Mouse (Mus musculus) adrenal gland, adult (tissue): ENCODE results near the gene Cpsf7.
"Not testable (repeated sequence)": the region's sequence is repeated elsewhere in the genome, so short reads cannot be mapped to it uniquely, and the experiment has no call there.

Source experiments
- DNase-seq, 2 experiments: peaks; one replicate each; pipeline ENCODE4 v3.0.0; 2022 to 2023; ENCODE audit warnings: low spot score in 1 of 2; ENCODE audit not compliant: inconsistent age in 2 of 2

Cpsf7 gene

GRCm38 (mm10) chr19:10557837-10558375 lies 32.8 kb downstream of the Cpsf7 start:
- not testable (repeated sequence) for DNase-seq

GRCm38 (mm10) chr19:10560108-10560507 lies 35.0 kb downstream of the Cpsf7 start:
- peak in 1 of 2 experiments; percentile 68 for DNase-seq

DNA sequence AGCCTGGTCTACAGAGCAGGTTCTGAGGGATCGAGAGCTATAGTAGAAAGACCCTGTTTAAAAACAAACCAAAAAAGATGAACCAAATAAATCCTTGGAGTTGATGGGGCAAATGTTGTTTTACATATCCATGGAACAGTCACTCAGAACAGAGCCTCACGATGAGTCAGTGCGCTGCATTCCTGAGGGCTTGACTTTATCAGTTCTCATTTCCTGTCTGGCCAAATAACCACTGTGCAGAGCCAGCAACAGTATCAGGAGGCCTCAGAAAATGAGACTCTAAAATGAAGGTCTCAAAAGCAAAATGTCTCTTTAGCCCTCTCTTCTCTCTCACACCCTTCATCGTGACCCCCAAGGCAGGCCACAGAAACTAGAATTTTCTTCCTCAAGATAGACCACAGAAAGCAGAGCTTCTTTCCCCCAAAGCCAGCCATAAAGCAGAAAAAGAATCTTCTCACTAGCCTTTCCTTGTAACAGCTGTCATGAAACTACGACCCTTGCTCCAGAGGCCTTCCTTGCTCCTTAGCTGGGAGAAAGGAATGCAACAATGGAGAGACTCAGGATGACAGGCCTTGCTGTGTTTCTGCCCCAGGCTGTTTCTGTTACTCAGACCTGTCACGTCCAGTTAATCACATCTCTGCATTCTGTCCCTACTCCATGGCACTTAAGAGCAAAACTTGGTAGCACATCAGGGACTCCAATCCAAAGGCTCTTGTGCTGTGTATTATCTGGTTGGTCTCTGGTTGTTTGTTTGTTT lies 36.7 kb downstream of the Cpsf7 start:
- peak; percentile 62 to 81 for DNase-seq

DNA sequence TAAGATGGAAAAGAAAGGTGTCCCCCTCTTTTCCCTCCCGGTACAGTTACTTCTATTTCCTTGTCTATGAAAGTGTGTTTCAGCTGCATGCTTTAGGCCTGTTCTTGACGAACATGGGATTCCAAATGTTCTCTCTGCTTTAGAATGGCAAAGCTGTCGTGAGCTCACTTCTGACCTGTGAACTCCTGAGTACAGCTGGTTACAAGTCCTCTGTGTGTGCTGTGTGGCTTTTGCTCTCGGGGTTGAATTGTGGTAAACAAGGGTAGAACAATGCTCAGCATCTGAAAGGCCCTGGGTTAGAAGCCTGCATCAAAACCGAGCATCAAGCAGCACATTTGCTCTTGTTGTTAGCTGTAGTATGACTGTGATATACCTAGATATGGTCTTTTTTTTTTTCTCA lies 37.3 kb downstream of the Cpsf7 start:
- DNase-seq: no peak

DNA sequence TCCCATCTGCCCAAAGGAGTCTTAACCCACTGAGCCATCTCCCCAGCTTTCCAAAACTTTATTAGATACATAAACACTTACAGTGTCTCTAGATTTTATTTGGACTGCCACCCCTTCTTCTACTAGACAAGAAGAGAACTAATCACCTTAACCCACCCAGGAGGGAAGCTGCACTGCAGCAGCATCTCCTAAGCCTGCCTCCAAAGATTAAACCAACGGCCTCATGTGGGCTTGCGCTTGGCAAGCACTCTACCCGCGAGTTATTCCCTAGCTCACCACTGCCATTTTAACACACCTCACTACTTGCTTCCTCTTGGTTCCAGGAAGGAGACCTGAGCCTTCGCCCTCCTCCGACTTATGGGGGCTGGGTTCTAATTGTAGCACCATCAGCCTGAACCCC lies 39.2 kb downstream of the Cpsf7 start:
- no peak for DNase-seq

DNA sequence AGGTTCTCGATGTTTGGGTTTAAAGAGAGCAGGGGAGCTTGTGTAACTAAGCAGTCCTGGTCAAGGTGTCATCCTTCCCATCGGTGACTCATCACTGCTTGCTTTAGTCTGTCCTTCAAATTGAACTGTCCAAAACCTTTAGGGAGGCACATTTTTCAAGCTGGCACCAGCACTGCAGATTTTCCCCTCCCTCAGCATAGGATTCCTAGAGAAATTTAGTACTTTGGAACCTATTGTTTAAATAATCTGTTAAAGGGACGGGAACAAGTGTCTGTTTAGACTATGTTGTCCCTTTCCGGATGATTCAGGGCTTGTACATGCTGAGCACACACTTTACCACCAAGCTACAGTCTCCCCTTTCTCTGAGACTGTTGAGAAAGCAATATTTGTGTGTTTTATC lies 40.2 kb downstream of the Cpsf7 start:
- peak; percentile 56 to 85 for DNase-seq

DNA sequence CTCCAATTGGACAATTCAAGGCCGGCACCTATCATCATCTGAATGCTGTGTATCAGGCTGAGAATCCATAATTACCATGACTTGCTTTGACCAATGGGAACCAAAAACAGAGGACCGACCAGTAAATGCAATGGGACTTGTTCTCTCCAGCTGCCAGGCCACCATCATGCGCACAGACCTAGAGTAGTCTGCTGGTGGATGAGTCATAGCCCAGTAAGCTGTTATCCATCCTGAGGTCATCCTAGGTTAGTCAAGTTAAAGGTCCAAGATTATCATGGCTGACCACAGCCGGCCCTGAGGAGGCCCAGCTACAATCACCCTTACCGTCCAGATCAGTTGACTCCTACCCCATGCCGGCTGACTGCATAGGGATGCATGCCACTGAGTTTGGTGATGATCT lies 44.6 kb downstream of the Cpsf7 start:
- DNase-seq: no peak

DNA sequence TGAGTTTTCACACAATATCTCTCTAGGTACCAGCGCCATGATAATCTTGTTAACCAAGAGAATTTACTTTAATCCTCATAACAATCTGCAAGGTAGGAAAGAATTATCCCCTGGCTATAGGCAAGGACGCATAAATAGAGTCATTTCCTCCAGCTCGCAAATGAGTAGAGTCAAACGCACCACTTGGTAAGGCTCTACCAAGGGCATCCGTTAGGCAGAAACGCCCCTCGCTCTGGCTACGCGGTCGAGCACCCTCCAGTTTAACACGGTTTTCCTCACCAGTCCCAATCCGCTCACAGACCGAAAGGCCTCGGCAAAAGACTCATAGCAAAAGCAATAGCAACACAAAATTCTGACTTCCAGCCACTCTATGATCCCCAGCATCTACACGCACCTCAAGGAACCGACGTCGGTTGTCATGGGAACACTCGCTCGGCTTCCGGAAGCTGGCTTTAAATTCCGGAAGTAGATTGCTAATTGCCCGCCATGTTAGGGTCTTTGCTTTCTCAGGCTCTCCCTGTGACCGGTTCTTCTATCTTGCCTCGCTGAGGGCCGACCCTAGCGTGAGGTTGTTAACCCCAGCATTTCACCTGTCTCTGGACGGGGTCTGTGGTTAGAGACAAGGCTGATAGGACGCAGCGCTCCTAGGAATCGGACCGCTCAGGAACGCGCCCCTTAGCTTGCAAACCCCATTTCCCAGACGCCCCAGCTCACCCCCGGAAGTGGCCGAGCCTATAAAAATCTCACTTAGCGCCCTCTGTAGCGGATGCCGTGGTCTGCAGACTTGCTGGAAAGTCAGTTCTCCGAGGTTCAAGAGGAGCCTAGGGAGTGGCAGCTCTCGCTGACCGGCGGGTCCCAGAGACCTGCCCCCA lies 51.9 kb downstream of the Cpsf7 start, which contains the start of the genes Cyb561a3 and Tmem138:
Cyb561a3 (plus strand) TSS at position 483 of the 872 bp plus-strand sequence.
Tmem138 (minus strand) TSS at position 673 of the 872 bp plus-strand sequence.
- DNase-seq: peak; percentile 93 to 98

DNA sequence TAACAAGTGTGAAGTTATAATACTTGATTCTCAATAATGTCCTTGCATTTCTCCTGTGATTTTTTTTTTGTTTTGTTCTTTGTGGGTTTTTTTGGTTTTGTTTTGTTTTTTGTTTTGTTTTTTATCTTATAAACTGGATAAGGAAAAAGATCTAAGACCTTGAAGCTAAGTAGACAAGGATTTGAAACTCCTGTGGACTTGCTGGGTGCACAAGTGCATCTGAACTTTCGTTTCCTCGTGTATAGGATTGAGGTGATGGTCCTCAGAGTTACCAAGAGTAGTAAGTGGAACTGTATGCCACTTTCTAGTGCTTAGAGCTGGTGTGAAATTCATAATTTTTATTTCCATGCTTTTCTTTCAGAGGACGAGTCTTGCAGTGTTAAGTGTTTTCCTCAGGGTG lies 55.0 kb downstream of the Cpsf7 start:
- no peak for DNase-seq

GRCm38 (mm10) chr19:10580761-10581160 lies 55.7 kb downstream of the Cpsf7 start:
- DNase-seq: no peak

- no peak for DNase-seq
Observed at GRCm38 (mm10) chr19:10581984-10582383, 56.9 kb downstream of the Cpsf7 start.

- no peak for DNase-seq
Observed at GRCm38 (mm10) chr19:10583550-10584146, 58.6 kb downstream of the Cpsf7 start.

- no peak for DNase-seq
Observed at GRCm38 (mm10) chr19:10585112-10585511, 60.0 kb downstream of the Cpsf7 start.

DNA sequence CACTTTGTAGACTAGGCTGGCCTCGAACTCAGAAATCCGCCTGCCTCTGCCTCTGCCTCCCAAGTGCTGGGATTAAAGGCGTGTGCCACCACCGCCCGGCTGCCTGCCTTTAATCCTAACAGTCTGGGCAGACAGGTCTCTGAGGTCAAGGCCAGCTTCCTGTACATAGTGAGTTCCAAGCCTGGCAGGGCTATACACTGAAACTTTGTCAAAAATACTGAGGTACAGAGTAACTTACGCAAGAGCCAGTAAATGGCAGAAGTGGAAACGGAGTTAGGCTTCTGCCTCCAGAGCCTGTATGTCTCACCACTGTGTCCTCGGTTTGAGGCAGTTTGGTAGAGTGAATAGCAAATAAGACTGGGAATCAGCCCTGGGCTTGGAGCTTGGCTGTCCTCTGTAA lies 62.2 kb downstream of the Cpsf7 start:
- DNase-seq: no peak

DNA sequence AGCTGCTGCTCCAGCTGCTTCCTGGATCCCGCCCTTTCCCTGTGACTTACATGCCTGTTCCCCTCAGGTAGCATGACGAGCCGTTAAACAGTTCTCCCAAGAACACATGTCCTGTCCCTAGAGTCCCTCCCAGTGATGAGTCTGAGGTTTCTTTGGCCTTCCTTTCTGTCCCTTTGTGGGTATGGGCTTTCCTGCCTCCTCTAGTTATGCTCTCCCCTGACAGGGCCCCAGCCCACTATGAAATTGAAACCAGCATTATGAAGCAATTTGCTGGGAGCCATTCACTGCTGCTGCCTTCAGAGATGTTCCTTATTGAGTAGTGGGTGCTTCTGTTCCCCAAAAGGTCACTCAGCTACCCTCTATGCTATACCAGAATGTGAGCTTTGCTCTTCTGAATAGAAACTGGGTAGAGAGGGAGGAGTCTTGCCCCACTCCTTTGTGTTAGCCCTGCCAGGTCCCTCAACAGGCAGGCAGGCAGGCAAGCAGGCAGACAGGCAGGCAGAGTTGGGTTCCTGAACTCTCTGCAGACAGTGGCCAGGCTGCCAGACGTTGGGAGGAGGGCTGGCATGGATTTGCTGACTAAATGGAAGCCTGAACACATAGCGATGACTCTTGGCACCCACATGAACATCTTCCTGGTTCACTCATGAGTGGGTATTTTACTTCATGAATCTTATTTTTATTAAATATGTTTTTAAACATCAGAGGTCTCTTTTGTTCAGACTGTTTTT lies 64.2 kb downstream of the Cpsf7 start:
- DNase-seq: no peak

DNA sequence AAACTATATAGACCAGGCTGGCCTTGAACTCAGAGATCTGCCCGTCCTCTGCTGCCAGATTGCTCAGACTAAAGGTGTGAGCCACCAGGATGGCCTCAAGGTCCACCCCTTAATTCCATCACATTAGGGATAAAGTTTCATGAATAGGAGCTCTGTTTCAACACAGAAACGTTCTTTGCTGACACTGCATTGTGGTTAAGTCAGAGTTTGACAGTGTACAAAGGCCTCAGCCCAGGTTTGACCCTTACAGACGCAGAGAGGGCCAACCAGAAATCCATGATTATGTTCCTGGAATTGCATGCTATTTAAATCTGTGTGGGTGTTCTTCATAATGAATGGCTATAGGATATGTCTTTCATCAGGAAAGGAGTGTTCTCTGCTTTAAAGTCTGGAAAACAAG lies 65.2 kb downstream of the Cpsf7 start:
- no peak for DNase-seq

DNA sequence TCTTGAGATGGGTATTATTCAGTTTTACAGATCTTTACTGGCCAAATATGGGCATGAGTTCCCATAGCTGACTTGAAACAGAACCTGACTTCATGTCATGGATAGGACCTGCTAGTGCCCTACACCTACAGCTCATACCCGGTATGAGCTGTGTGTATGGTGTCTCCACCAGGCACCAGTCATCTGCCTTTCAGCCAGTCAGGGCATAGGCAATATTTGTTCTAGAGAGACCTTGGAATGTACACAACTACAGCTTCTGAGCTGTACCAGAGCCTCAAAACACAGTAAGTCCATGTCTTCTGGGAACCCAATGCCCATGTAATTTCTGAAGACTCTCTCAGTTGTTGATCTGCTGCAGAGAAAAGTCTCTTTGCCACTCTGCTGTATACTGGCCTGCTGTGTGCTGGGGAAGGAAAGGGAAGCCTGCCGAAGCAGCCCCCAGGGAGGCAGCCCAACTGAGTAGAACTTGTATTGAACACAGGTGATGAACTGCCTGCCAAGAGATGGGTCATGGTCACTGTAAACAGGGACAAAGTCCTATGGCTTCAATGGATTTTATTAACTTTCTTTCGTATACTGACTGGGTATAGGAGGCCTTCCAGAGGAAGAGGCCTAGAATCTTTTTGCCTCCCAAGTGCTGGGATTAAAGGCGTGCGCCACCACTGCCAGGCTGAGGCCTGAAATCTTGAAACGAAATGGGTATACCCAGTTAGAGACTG lies 66.8 kb downstream of the Cpsf7 start:
- no peak for DNase-seq
